Mouse (Mus musculus): Measurements from ENCODE around the gene Smarcd3. TPM values are rescaled to one million over a fixed set of nuclear protein-coding genes. Genes with fewer than 3 reads are reported as not detected.
A peak's percentile ranks its signal among the peaks of the same experiment; 100 is the strongest.

The Smarcd3 gene
- polyA plus RNA-seq, 1 experiment from 2014 or later = 186 TPM

- H3K36me3 ChIP-seq (replicated peaks) = no peaks in the 10 kb centered on the region
- no peaks in the 10 kb centered on the region for H3K27me3 ChIP-seq (replicated peaks)
- no peak overlapping the region for H3K9ac ChIP-seq
- no peaks in the 10 kb centered on the region for H3K9me3 ChIP-seq
- peaks cover 14% of the 10 kb centered on the region for H3K4me1 ChIP-seq
- no peak overlapping the region for H3K4me2 ChIP-seq
- no peak for ATAC-seq (replicated peaks)
- H3K4me3 ChIP-seq = no peak overlapping the region
- 67% methylated on average over 6 of the region's 6 CpGs for WGBS
- H3K27ac ChIP-seq = no peak overlapping the region
Observed at GRCm38 (mm10) chr5:24638131-24638530, 13.9 kb upstream of the Smarcd3 start.

GRCm38 (mm10) chr5:24636987-24637386, 12.8 kb upstream of the Smarcd3 start:
- H3K9ac ChIP-seq = no peak overlapping the region
- H3K4me1 ChIP-seq = peaks cover 14% of the 10 kb centered on the region
- H3K36me3 ChIP-seq (replicated peaks) = no peaks in the 10 kb centered on the region
- no peak overlapping the region for H3K4me2 ChIP-seq
- H3K27me3 ChIP-seq (replicated peaks) = no peaks in the 10 kb centered on the region
- ATAC-seq (replicated peaks) = no peak
- no peak overlapping the region for H3K4me3 ChIP-seq
- H3K9me3 ChIP-seq = no peaks in the 10 kb centered on the region
- no peak overlapping the region for H3K27ac ChIP-seq
- WGBS = 76% methylated on average over 4 of the region's 4 CpGs

DNA sequence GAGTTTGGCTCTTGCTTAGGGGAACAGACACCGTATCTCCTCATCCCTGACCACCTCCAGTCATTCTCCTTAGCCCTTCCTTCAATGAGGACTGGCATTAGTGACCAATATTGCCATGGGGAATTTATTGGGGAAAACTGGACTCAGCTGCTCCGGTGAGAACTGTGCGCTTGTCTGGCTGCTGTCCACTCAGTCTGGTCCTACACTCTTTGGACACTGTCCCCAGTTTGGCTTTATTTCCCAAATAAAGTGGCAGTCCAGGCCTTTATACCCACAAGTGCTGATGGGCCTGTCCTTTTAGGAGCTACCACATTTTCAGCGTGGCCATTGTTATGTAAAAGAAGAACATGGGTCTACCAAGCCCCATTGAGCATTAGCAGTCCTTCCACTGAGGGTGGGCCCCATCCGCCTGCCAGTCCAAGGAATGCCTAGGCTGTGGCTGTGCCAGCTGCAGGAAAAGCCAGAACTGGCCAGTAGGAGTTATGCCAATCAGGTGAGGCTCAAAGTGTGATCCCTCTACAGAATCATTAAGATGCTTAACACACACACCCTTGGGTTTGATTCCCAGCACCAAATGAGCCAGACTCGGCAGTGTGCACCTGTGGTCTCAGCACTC, 11.4 kb upstream of the Smarcd3 start:
- H3K27me3 ChIP-seq (replicated peaks) = no peaks in the 10 kb centered on the region
- no peak overlapping the region for H3K9ac ChIP-seq
- no peak for ATAC-seq (replicated peaks)
- H3K4me3 ChIP-seq = no peak overlapping the region
- H3K9me3 ChIP-seq = no peaks in the 10 kb centered on the region
- WGBS = 58% methylated on average over 6 of the region's 6 CpGs
- H3K36me3 ChIP-seq (replicated peaks) = no peaks in the 10 kb centered on the region
- H3K4me1 ChIP-seq = peaks cover 14% of the 10 kb centered on the region
- H3K27ac ChIP-seq = no peak overlapping the region
- no peak overlapping the region for H3K4me2 ChIP-seq

DNA sequence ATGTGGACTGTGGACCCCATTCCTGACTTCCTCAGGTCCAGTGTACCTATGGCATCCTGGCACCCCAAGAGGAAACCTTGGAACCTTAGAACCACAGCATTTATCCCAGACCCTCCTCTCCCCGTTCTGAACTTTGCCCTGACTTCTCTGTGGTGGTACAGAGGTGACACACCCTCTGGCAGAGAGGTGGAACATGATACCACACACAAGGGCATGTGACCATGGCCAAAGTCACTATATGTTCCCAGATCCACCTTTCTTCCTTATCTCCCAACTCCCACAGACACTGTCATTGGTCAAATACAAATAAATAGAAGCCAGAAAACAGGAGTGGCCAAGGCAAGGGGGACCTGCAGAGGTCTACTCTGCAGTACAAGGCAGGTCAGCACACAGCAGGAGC, 10.9 kb upstream of the Smarcd3 start:
- peaks cover 14% of the 10 kb centered on the region for H3K4me1 ChIP-seq

GRCm38 (mm10) chr5:24629712-24630111, 5.5 kb upstream of the Smarcd3 start:
- Histone ChIP-seq H3K9me3 (no peaks in the 10 kb centered on the region), H3K4me3 (no peak overlapping the region), H3K4me1 (peaks cover 4% of the 10 kb centered on the region), H3K36me3 (replicated peaks) (no peaks in the 10 kb centered on the region), H3K27ac (no peak overlapping the region), H3K9ac (no peak overlapping the region), H3K27me3 (replicated peaks) (no peaks in the 10 kb centered on the region), H3K4me2 (no peak overlapping the region)
- 65% methylated on average over 3 of the region's 3 CpGs for WGBS
- ATAC-seq (replicated peaks) = no peak

More for the DNA sequence above, 10.9 kb upstream of the Smarcd3 start:
- H3K27ac ChIP-seq = no peak overlapping the region
- ATAC-seq (replicated peaks) = no peak
- no peak overlapping the region for H3K4me3 ChIP-seq
- H3K9ac ChIP-seq = no peak overlapping the region
- no peaks in the 10 kb centered on the region for H3K9me3 ChIP-seq
- 48% methylated on average over 1 of the region's 1 CpGs for WGBS
- no peaks in the 10 kb centered on the region for H3K27me3 ChIP-seq (replicated peaks)
- H3K4me2 ChIP-seq = no peak overlapping the region
- H3K36me3 ChIP-seq (replicated peaks) = no peaks in the 10 kb centered on the region

- peaks cover 36% of the 10 kb centered on the region for H3K4me1 ChIP-seq
- WGBS = 40% methylated on average over 4 of the region's 4 CpGs
- H3K9ac ChIP-seq = peak overlapping the region; percentile 78
- no peaks in the 10 kb centered on the region for H3K36me3 ChIP-seq (replicated peaks)
- peak overlapping the region; percentile 14; the same call in 1 of the 2 replicates for H3K27ac ChIP-seq
- H3K4me2 ChIP-seq = peak overlapping the region; percentile 60
- no peaks in the 10 kb centered on the region for H3K27me3 ChIP-seq (replicated peaks)
- H3K9me3 ChIP-seq = no peaks in the 10 kb centered on the region
- peak overlapping the region; percentile 77 for H3K4me3 ChIP-seq
- ATAC-seq (replicated peaks) = peak; percentile 22
Observed at GRCm38 (mm10) chr5:24624822-24625120, 560 bp upstream of the Smarcd3 start.

GRCm38 (mm10) chr5:24623041-24623985, 898 bp downstream of the Smarcd3 start:
- Histone ChIP-seq H3K36me3 (replicated peaks) (no peaks in the 10 kb centered on the region), H3K9ac (peak overlapping the region; percentile 78), H3K27ac (peak overlapping the region; percentile 60; the same call in 1 of the 2 replicates), H3K9me3 (no peaks in the 10 kb centered on the region), H3K27me3 (replicated peaks) (no peaks in the 10 kb centered on the region), H3K4me2 (peak overlapping the region; percentile 60), H3K4me1 (peaks cover 36% of the 10 kb centered on the region), H3K4me3 (peak overlapping the region; percentile 77)
- WGBS = 46% methylated on average over 8 of the region's 8 CpGs
- ATAC-seq (replicated peaks) = peak; percentile 12; the same call in 1 of the 2 replicates

DNA sequence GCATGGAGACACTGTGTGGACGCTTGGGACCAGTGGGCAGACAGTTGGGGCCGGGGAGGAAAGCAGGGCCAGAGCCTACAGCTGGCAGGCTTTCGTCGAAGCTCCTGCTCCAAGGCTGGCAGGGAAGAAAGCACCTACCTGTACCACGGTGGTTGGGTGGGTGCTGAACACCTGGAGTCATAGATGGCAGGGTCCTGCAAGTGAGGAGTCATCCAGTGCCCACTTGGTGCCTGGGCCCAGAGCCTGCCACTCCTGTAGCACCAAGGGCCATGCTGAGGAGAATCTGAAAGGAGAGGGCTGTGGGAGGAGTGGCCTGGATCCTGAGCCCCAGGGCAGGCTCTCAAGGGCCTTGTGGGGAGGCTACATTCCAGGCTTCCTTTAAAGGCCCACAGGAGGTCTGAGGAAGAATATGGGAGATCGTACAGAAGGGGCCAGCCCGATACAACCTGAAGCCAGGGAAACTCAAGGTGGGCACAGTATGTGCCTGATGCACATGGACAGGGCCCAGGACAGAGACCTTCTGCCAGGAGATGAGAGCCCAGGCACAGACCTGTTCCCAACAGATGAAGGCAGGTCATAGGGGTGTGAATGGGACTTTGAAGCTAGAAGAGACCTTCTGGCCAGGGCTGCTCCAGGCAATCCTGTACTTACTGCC, 1.7 kb downstream of the Smarcd3 start:
- no peak for ATAC-seq (replicated peaks)
- Histone ChIP-seq H3K4me2 (peak overlapping the region; percentile 60), H3K27ac (no peak overlapping the region), H3K4me1 (peaks cover 36% of the 10 kb centered on the region), H3K4me3 (no peak overlapping the region), H3K9ac (no peak overlapping the region; the same call in 1 of the 2 replicates), H3K36me3 (replicated peaks) (no peaks in the 10 kb centered on the region), H3K27me3 (replicated peaks) (no peaks in the 10 kb centered on the region), H3K9me3 (no peaks in the 10 kb centered on the region)
- 81% methylated on average over 7 of the region's 7 CpGs for WGBS

DNA sequence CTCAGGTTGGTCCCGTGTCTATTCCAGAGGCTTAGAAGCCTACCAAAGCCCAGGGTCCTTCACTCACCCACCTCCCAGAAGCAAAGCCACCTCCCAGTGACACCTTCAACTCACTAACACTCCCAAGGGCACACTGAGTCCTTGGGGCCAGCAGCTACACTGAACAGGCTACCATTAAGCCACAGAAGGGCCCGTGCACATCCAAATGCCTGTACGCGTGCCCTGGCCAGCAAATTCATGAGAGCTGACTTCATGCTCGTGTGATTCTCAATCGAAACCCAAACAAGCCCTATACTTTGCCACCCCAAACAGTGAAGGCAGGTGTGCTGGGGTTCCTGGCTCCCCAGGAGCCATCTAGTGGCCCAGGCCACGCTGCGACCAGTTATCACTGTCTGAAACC, 3.6 kb downstream of the Smarcd3 start:
- WGBS = 71% methylated on average over 8 of the region's 8 CpGs
- H3K27me3 ChIP-seq (replicated peaks) = no peaks in the 10 kb centered on the region
- peaks cover 36% of the 10 kb centered on the region for H3K4me1 ChIP-seq
- H3K27ac ChIP-seq = no peak overlapping the region
- no peaks in the 10 kb centered on the region for H3K9me3 ChIP-seq
- H3K4me3 ChIP-seq = no peak overlapping the region
- no peaks in the 10 kb centered on the region for H3K36me3 ChIP-seq (replicated peaks)
- ATAC-seq (replicated peaks) = no peak
- H3K9ac ChIP-seq = no peak overlapping the region
- no peak overlapping the region for H3K4me2 ChIP-seq

- Histone ChIP-seq H3K27ac (no peak overlapping the region), H3K36me3 (replicated peaks) (no peaks in the 10 kb centered on the region), H3K27me3 (replicated peaks) (no peaks in the 10 kb centered on the region), H3K4me3 (no peak overlapping the region), H3K4me1 (peaks cover 36% of the 10 kb centered on the region), H3K9ac (no peak overlapping the region), H3K4me2 (no peak overlapping the region), H3K9me3 (no peaks in the 10 kb centered on the region)
- 82% methylated on average over 8 of the region's 8 CpGs for WGBS
- ATAC-seq (replicated peaks) = no peak
Observed at GRCm38 (mm10) chr5:24620116-24620515, 4.1 kb downstream of the Smarcd3 start.

DNA sequence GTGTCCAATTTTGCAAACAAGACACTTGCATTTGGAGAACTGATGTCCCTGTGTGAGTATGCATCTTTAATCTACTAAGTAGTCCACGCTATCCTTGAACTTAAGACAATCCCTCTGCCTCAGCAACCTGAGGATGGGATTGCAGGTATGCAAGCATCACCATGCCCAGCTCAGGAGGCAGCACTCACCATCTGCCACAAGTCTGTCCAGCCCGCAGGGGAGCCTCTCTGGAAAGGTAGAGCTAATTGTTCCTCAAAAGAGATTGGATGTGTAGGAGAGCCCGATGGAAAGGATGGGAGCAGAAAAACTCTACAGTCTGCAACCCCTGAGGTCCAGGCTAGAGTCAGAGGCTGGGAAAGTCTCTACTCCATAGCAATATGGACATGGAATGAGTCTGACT, 5.3 kb downstream of the Smarcd3 start:
- peaks cover 27% of the 10 kb centered on the region for H3K4me1 ChIP-seq
- no peak for ATAC-seq (replicated peaks)
- WGBS = 72% methylated on average over 3 of the region's 3 CpGs
- H3K9me3 ChIP-seq = no peaks in the 10 kb centered on the region
- no peaks in the 10 kb centered on the region for H3K36me3 ChIP-seq (replicated peaks)
- H3K27me3 ChIP-seq (replicated peaks) = no peaks in the 10 kb centered on the region
- H3K27ac ChIP-seq = no peak overlapping the region
- H3K9ac ChIP-seq = no peak overlapping the region
- H3K4me2 ChIP-seq = no peak overlapping the region
- H3K4me3 ChIP-seq = no peak overlapping the region

GRCm38 (mm10) chr5:24615097-24615496, 9.1 kb downstream of the Smarcd3 start:
- no peak for ATAC-seq (replicated peaks)
- peaks cover 16% of the 10 kb centered on the region for H3K4me1 ChIP-seq
- WGBS = 62% methylated on average over 6 of the region's 6 CpGs
- H3K27ac ChIP-seq = no peak overlapping the region
- H3K4me3 ChIP-seq = no peak overlapping the region
- no peak overlapping the region for H3K9ac ChIP-seq
- no peak overlapping the region for H3K4me2 ChIP-seq
- no peaks in the 10 kb centered on the region for H3K27me3 ChIP-seq (replicated peaks)
- no peaks in the 10 kb centered on the region for H3K9me3 ChIP-seq
- H3K36me3 ChIP-seq (replicated peaks) = no peaks in the 10 kb centered on the region

Data from midbrain, embryonic 15.5 days (tissue).